Mouse (Mus musculus): ENCODE results near the gene Cryab.

DNA sequence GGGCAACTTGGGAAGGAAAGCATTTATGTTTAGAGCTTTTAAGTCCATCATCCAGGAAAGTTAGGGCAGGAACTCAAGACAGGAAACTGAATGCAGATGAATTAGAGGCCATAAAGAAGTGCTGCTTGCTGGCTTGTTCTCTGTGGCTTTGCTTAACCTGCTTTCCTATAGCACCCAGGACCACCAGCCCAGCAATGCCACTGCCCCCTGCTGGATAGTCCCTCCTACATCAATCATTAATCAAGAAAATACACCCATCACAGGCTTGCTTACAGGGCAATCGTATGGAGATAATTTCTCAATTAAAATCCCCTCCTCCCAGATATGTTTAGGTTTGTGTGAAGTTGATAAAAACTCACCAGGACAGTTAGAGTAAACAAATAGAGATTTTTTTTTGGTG is 12.2 kb downstream of the Cryab start:
- peak; percentile 55 for TF ChIP-seq CTCF (IDR thresholded peaks at IDR 0.05; ENCODE audit: low read depth)
- TF ChIP-seq EP300 (IDR thresholded peaks at IDR 0.05; ENCODE audit: low read depth) = no peak
